Mouse (Mus musculus) forebrain, postnatal 0 days (tissue): ENCODE data around the gene Omt2a. TPM values are rescaled to one million over a fixed set of nuclear protein-coding genes. Genes with fewer than 3 reads are reported as not detected.

Source experiments
- ATAC-seq: fragments of 200-750 bp; cut with Nextera tagmentation; 2 replicates; pipeline ENCODE4 v1.8.0; 2017; ENCODE audit warnings: mild to moderate bottlenecking, moderate library complexity
- DNase-seq: peaks from one replicate; pipeline ENCODE4 v3.0.0-alpha.2; 2015
- H3K27ac ChIP-seq: fragments of 300-500 bp; sonication (generic); 2 replicates; pipeline ENCODE4 v1.5.1; 2014; ENCODE audit warnings: low read depth, mild to moderate bottlenecking, antibody characterized with exemption, low read length, moderate library complexity, mixed read lengths
- H3K27me3 ChIP-seq: fragments of 300-500 bp; sonication (generic); 2 replicates; pipeline ENCODE4 v1.6.1; 2014; ENCODE audit warnings: mild to moderate bottlenecking, low read length, mixed read lengths; ENCODE audit not compliant: insufficient read depth
- H3K36me3 ChIP-seq: fragments of 300-500 bp; sonication (generic); 2 replicates; pipeline ENCODE4 v1.6.1; 2014; ENCODE audit warnings: mild to moderate bottlenecking, moderate library complexity; ENCODE audit not compliant: insufficient read depth
- H3K4me1 ChIP-seq: fragments of 300-500 bp; sonication (generic); 2 replicates; pipeline ENCODE4 v1.6.1; 2014; ENCODE audit warnings: antibody characterized with exemption; ENCODE audit not compliant: insufficient read depth
- H3K4me2 ChIP-seq: fragments of 300-500 bp; sonication (generic); 2 replicates; pipeline ENCODE4 v1.6.1; 2014; ENCODE audit warnings: low read depth, mild to moderate bottlenecking, moderate library complexity
- H3K4me3 ChIP-seq: fragments of 300-500 bp; sonication (generic); 2 replicates; pipeline ENCODE4 v1.5.1; 2014; ENCODE audit warnings: low read depth, low read length, mixed read lengths
- H3K9ac ChIP-seq: fragments of 300-500 bp; sonication (generic); 2 replicates; pipeline ENCODE4 v1.6.1; 2014; ENCODE audit warnings: mild to moderate bottlenecking
- H3K9me3 ChIP-seq: fragments of 300-500 bp; sonication (generic); 2 replicates; pipeline ENCODE4 v1.6.1; 2016; ENCODE audit warnings: low read length
- CTCF ChIP-seq: sonication (generic); IDR thresholded peaks from 2 replicates; pipeline ENCODE4 v1.5.1; 2016; ENCODE audit warnings: antibody characterized with exemption, control low read depth, low read depth
- WGBS: fragments of 180-500 bp; shearing (Covaris S2); extraction: QIAGEN DNeasy Blood & Tissue Kit; methylation state at CpG from one replicate; pipeline ENCODE4 v1.1.7; 2014; 5-methylcytosine and 5-hydroxymethylcytosine counted together
- polyA plus RNA-seq: library from polyadenylated mRNA; unstranded; fragments of >200 nt; fragmentation: Nextera tagmentation; extraction: Ambion mirVana; gene quantifications from 2 replicates; pipeline ENCODE4 v1.2.1, GENCODE M21; 2015
- total RNA-seq: library from RNA; depleted of rRNA; stranded (reverse); fragments of >200 nt; gene quantifications from 2 replicates; pipeline ENCODE4 v1.2.3, GENCODE M21; 2014; rRNA removed

Gene Omt2a
- total RNA-seq: not detected in 2 replicates
- not detected in 2 replicates for polyA plus RNA-seq

GRCm38 (mm10) chr9:78314696-78315095, at the start of gene Omt2a:
TSS of gene Omt2a (minus strand) at chr9:78314796.
- H3K27ac ChIP-seq: no peak within 1 kb of the TSS
- H3K4me3 ChIP-seq: no peak within 1 kb of the TSS
- ATAC-seq (no peak), DNase-seq (no peak)
- no peaks in the 10 kb centered on the region for H3K27me3 ChIP-seq
- no peaks in the 10 kb centered on the region for H3K9me3 ChIP-seq
- 80% methylated on average over 2 of the region's 2 CpGs for WGBS
- H3K9ac ChIP-seq: no peak within 1 kb of the TSS
- no peaks in the 10 kb centered on the region for H3K36me3 ChIP-seq
- TF ChIP-seq CTCF: no peak
- H3K4me1 ChIP-seq: no peaks in the 10 kb centered on the region
- no peak within 1 kb of the TSS for H3K4me2 ChIP-seq

GRCm38 (mm10) chr9:78363374-78363773, 48.8 kb upstream of the Omt2a start:
- H3K9ac ChIP-seq: no peak overlapping the region
- H3K9me3 ChIP-seq: no peaks in the 10 kb centered on the region
- ATAC-seq: no peak
- no peaks in the 10 kb centered on the region for H3K27me3 ChIP-seq
- no peaks in the 10 kb centered on the region for H3K4me1 ChIP-seq
- WGBS: 78% methylated on average over 6 of the region's 6 CpGs
- no peak overlapping the region for H3K4me2 ChIP-seq
- no peak for TF ChIP-seq CTCF
- no peaks in the 10 kb centered on the region for H3K36me3 ChIP-seq
- H3K4me3 ChIP-seq: no peak overlapping the region
- no peak for DNase-seq
- H3K27ac ChIP-seq: no peak overlapping the region

GRCm38 (mm10) chr9:78360484-78360872, 45.9 kb upstream of the Omt2a start:
- no peaks in the 10 kb centered on the region for H3K4me1 ChIP-seq
- H3K36me3 ChIP-seq: no peaks in the 10 kb centered on the region
- no peak overlapping the region for H3K9ac ChIP-seq
- H3K27ac ChIP-seq: no peak overlapping the region
- H3K4me3 ChIP-seq: no peak overlapping the region
- ATAC-seq: no peak
- WGBS: 45% methylated on average over 2 of the region's 2 CpGs
- no peak for DNase-seq
- no peak for TF ChIP-seq CTCF
- no peak overlapping the region for H3K4me2 ChIP-seq
- no peaks in the 10 kb centered on the region for H3K9me3 ChIP-seq
- no peaks in the 10 kb centered on the region for H3K27me3 ChIP-seq

- TF ChIP-seq CTCF: no peak
- WGBS: 80% methylated on average over 6 of the region's 6 CpGs
- H3K4me2 ChIP-seq: no peak overlapping the region
- no peak overlapping the region for H3K4me3 ChIP-seq
- no peak overlapping the region for H3K9ac ChIP-seq
- no peak overlapping the region for H3K27ac ChIP-seq
- no peaks in the 10 kb centered on the region for H3K36me3 ChIP-seq
- no peaks in the 10 kb centered on the region for H3K9me3 ChIP-seq
- no peak for ATAC-seq
- DNase-seq: no peak
- H3K27me3 ChIP-seq: no peaks in the 10 kb centered on the region
- H3K4me1 ChIP-seq: no peaks in the 10 kb centered on the region
Measured at GRCm38 (mm10) chr9:78359750-78360483, 45.3 kb upstream of the Omt2a start.

- 17% methylated on average over 9 of the region's 9 CpGs for WGBS
- Histone ChIP-seq H3K27me3 (no peaks in the 10 kb centered on the region), H3K9ac (no peak overlapping the region), H3K4me3 (no peak overlapping the region), H3K36me3 (no peaks in the 10 kb centered on the region), H3K9me3 (no peaks in the 10 kb centered on the region), H3K27ac (no peak overlapping the region), H3K4me1 (no peaks in the 10 kb centered on the region), H3K4me2 (no peak overlapping the region)
- ATAC-seq: no peak
- peak; percentile 54 for DNase-seq
- TF ChIP-seq CTCF: peak; percentile 64
Measured at GRCm38 (mm10) chr9:78358053-78358452, 43.5 kb upstream of the Omt2a start.

- no peaks in the 10 kb centered on the region for H3K27me3 ChIP-seq
- ATAC-seq: no peak
- no peaks in the 10 kb centered on the region for H3K9me3 ChIP-seq
- H3K4me2 ChIP-seq: no peak within 1 kb of the TSS
- DNase-seq: no peak
- no peak within 1 kb of the TSS for H3K4me3 ChIP-seq
- no peak for TF ChIP-seq CTCF
- no peaks in the 10 kb centered on the region for H3K4me1 ChIP-seq
- H3K27ac ChIP-seq: no peak within 1 kb of the TSS
- no peaks in the 10 kb centered on the region for H3K36me3 ChIP-seq
- no peak within 1 kb of the TSS for H3K9ac ChIP-seq
- 91% methylated on average over 8 of the region's 8 CpGs for WGBS
Measured at GRCm38 (mm10) chr9:78355611-78356010, 41.0 kb upstream of the Omt2a start, which contains the start of gene Gsta2. TSS of gene Gsta2 (minus strand) at chr9:78355788.

- WGBS: 80% methylated on average over 11 of the region's 11 CpGs
- Histone ChIP-seq H3K27ac (no peak overlapping the region), H3K36me3 (no peaks in the 10 kb centered on the region)
Measured at GRCm38 (mm10) chr9:78354665-78355578, 40.3 kb upstream of the Omt2a start.

More at GRCm38 (mm10) chr9:78354665-78355578, 40.3 kb upstream of the Omt2a start:
- Histone ChIP-seq H3K27me3 (no peaks in the 10 kb centered on the region), H3K9me3 (no peaks in the 10 kb centered on the region), H3K4me2 (no peak overlapping the region), H3K4me1 (no peaks in the 10 kb centered on the region), H3K9ac (no peak overlapping the region), H3K4me3 (no peak overlapping the region)
- ATAC-seq: no peak
- no peak for DNase-seq
- no peak for TF ChIP-seq CTCF
